Mouse (Mus musculus) embryonic facial prominence, embryonic 10.5 days (tissue): ENCODE results near the gene Insc. TPM values are rescaled to one million over a fixed set of nuclear protein-coding genes. Genes with fewer than 3 reads are reported as not detected.
A peak's percentile ranks its signal among the peaks of the same experiment; 100 is the strongest.

Experiments
- DNase-seq: peaks from one replicate; pipeline ENCODE4 v3.0.0-alpha.2; 2017; ENCODE audit warnings: low spot score
- H3K27ac ChIP-seq: fragments of 300-500 bp; sonication (generic); replicated peaks from 2 replicates; pipeline ENCODE4 v1.5.1; 2016; ENCODE audit warnings: mild to moderate bottlenecking
- H3K27me3 ChIP-seq: fragments of 300-500 bp; sonication (generic); replicated peaks from 2 replicates; pipeline ENCODE4 v1.6.1; 2016; ENCODE audit warnings: low read depth, mild to moderate bottlenecking; ENCODE audit not compliant: poor library complexity, severe bottlenecking
- H3K36me3 ChIP-seq: fragments of 300-500 bp; sonication (generic); replicated peaks from 2 replicates; pipeline ENCODE4 v1.6.1; 2016; ENCODE audit warnings: mild to moderate bottlenecking, moderate library complexity
- H3K4me1 ChIP-seq: fragments of 300-500 bp; sonication (generic); 2 replicates; pipeline ENCODE4 v1.6.1; 2016
- H3K4me3 ChIP-seq: fragments of 300-500 bp; sonication (generic); 2 replicates; pipeline ENCODE4 v1.5.1; 2016; ENCODE audit warnings: mild to moderate bottlenecking, moderate library complexity
- H3K9me3 ChIP-seq: fragments of 300-500 bp; sonication (generic); 2 replicates; pipeline ENCODE4 v1.6.1; 2016; ENCODE audit warnings: mild to moderate bottlenecking
- whole genome bisulfite sequencing: fragments of 180-500 bp; shearing (Covaris S2); methylation state at CpG from one replicate; pipeline ENCODE4 v1.1.7; 2016; 5-methylcytosine and 5-hydroxymethylcytosine counted together
- polyA plus RNA-seq: library from polyadenylated mRNA; unstranded; fragments of >200 nt; fragmentation: Nextera tagmentation; extraction: Ambion mirVana; gene quantifications from 2 replicates; pipeline ENCODE4 v1.2.1, GENCODE M21; 2016

The Insc gene
- polyA plus RNA-seq, 1 experiment from 2014 or later: 6.4 TPM

- H3K27ac ChIP-seq: peak overlapping the region; percentile 35; the same call in 1 of the 2 replicates
- peak; percentile 41 for DNase-seq
Observed at GRCm38 (mm10) chr7:114842644-114843211, 99.2 kb downstream of the Insc start.

GRCm38 (mm10) chr7:114847179-114847578 is 103.7 kb downstream of the Insc start:
- H3K4me3 ChIP-seq: no peak overlapping the region
- no peaks in the 10 kb centered on the region for H3K27me3 ChIP-seq
- H3K4me1 ChIP-seq: peaks cover 19% of the 10 kb centered on the region
- H3K27ac ChIP-seq: no peak overlapping the region
- DNase-seq: no peak
- H3K36me3 ChIP-seq: no peaks in the 10 kb centered on the region
- H3K9me3 ChIP-seq: no peaks in the 10 kb centered on the region
- whole genome bisulfite sequencing: 85% methylated on average over 2 of the region's 2 CpGs

More at GRCm38 (mm10) chr7:114842644-114843211, 99.2 kb downstream of the Insc start:
- WGBS: 21% methylated on average over 3 of the region's 3 CpGs
- Histone ChIP-seq H3K36me3 (no peaks in the 10 kb centered on the region), H3K9me3 (no peaks in the 10 kb centered on the region), H3K27me3 (no peaks in the 10 kb centered on the region), H3K4me3 (no peak overlapping the region), H3K4me1 (peaks cover 19% of the 10 kb centered on the region)

GRCm38 (mm10) chr7:114852387-114852786 is 108.9 kb downstream of the Insc start:
- no peak for DNase-seq
- Histone ChIP-seq H3K9me3 (no peaks in the 10 kb centered on the region), H3K4me1 (peaks cover 14% of the 10 kb centered on the region), H3K27me3 (no peaks in the 10 kb centered on the region), H3K4me3 (no peak overlapping the region), H3K36me3 (no peaks in the 10 kb centered on the region), H3K27ac (no peak overlapping the region)
- 94% methylated on average over 3 of the region's 3 CpGs for WGBS

- Histone ChIP-seq H3K36me3 (no peaks in the 10 kb centered on the region), H3K4me1 (peaks cover 14% of the 10 kb centered on the region), H3K27me3 (no peaks in the 10 kb centered on the region), H3K4me3 (no peak overlapping the region), H3K27ac (no peak overlapping the region), H3K9me3 (no peaks in the 10 kb centered on the region)
- no peak for DNase-seq
- WGBS: 58% methylated on average over 2 of the region's 2 CpGs
Observed at GRCm38 (mm10) chr7:114854169-114854568, 110.7 kb downstream of the Insc start.

GRCm38 (mm10) chr7:114860858-114861523 is 117.5 kb downstream of the Insc start:
- Histone ChIP-seq H3K4me1 (no peaks in the 10 kb centered on the region), H3K4me3 (no peak overlapping the region), H3K36me3 (no peaks in the 10 kb centered on the region), H3K27me3 (no peaks in the 10 kb centered on the region), H3K27ac (no peak overlapping the region), H3K9me3 (no peaks in the 10 kb centered on the region)
- no peak for DNase-seq
- 67% methylated on average over 3 of the region's 3 CpGs for WGBS

- H3K36me3 ChIP-seq: no peaks in the 10 kb centered on the region
- no peak overlapping the region for H3K4me3 ChIP-seq
- no peaks in the 10 kb centered on the region for H3K27me3 ChIP-seq
- WGBS: 42% methylated on average over 3 of the region's 3 CpGs
- DNase-seq: peak; percentile 26
- peaks cover 10% of the 10 kb centered on the region for H3K4me1 ChIP-seq
- H3K27ac ChIP-seq: no peak overlapping the region
- no peaks in the 10 kb centered on the region for H3K9me3 ChIP-seq
Observed at GRCm38 (mm10) chr7:114873315-114874012, 130.0 kb downstream of the Insc start.

- WGBS: 41% methylated on average over 6 of the region's 6 CpGs
- H3K27ac ChIP-seq: no peak overlapping the region
- no peak overlapping the region for H3K4me3 ChIP-seq
- DNase-seq: peak; percentile 12
- H3K27me3 ChIP-seq: no peaks in the 10 kb centered on the region
- no peaks in the 10 kb centered on the region for H3K9me3 ChIP-seq
- H3K4me1 ChIP-seq: peaks cover 10% of the 10 kb centered on the region
- no peaks in the 10 kb centered on the region for H3K36me3 ChIP-seq
Observed at GRCm38 (mm10) chr7:114874032-114874441, 130.5 kb downstream of the Insc start.

GRCm38 (mm10) chr7:114874579-114874978 is 131.1 kb downstream of the Insc start:
- Histone ChIP-seq H3K27me3 (no peaks in the 10 kb centered on the region), H3K36me3 (no peaks in the 10 kb centered on the region), H3K27ac (no peak overlapping the region), H3K9me3 (no peaks in the 10 kb centered on the region), H3K4me3 (no peak overlapping the region), H3K4me1 (peaks cover 10% of the 10 kb centered on the region)
- WGBS: 91% methylated on average over 2 of the region's 2 CpGs
- DNase-seq: no peak

- Histone ChIP-seq H3K27me3 (no peaks in the 10 kb centered on the region), H3K4me1 (no peaks in the 10 kb centered on the region), H3K4me3 (no peak overlapping the region), H3K27ac (no peak overlapping the region), H3K36me3 (no peaks in the 10 kb centered on the region), H3K9me3 (no peaks in the 10 kb centered on the region)
- DNase-seq: no peak
- WGBS: 85% methylated on average over 2 of the region's 2 CpGs
Observed at GRCm38 (mm10) chr7:114883602-114884001, 140.1 kb downstream of the Insc start.

- H3K27ac ChIP-seq: no peak overlapping the region
- no peaks in the 10 kb centered on the region for H3K9me3 ChIP-seq
- no peaks in the 10 kb centered on the region for H3K4me1 ChIP-seq
- no peak for DNase-seq
- 86% methylated on average over 4 of the region's 4 CpGs for WGBS
- no peaks in the 10 kb centered on the region for H3K27me3 ChIP-seq
- no peaks in the 10 kb centered on the region for H3K36me3 ChIP-seq
- H3K4me3 ChIP-seq: no peak overlapping the region
Observed at GRCm38 (mm10) chr7:114886933-114887332, 143.4 kb downstream of the Insc start.

GRCm38 (mm10) chr7:114890215-114890614 is 146.7 kb downstream of the Insc start:
- Histone ChIP-seq H3K9me3 (no peaks in the 10 kb centered on the region), H3K4me3 (no peak overlapping the region), H3K4me1 (no peaks in the 10 kb centered on the region), H3K27me3 (no peaks in the 10 kb centered on the region), H3K27ac (no peak overlapping the region), H3K36me3 (no peaks in the 10 kb centered on the region)
- no peak for DNase-seq
- WGBS: 95% methylated on average over 4 of the region's 4 CpGs

GRCm38 (mm10) chr7:114892618-114893257 is 149.2 kb downstream of the Insc start:
- H3K27ac ChIP-seq: no peak overlapping the region
- no peaks in the 10 kb centered on the region for H3K9me3 ChIP-seq
- no peaks in the 10 kb centered on the region for H3K27me3 ChIP-seq
- DNase-seq: no peak
- no peaks in the 10 kb centered on the region for H3K4me1 ChIP-seq
- H3K36me3 ChIP-seq: no peaks in the 10 kb centered on the region
- no peak overlapping the region for H3K4me3 ChIP-seq
